Mouse (Mus musculus): Measurements from ENCODE around the gene Cnot8.

The Cnot8 gene

GRCm38 (mm10) chr11:58146241-58146640, 42.3 kb downstream of the Cnot8 start:
- no peak for DNase-seq (ENCODE audit: extremely low spot score, low read depth, low spot score)

GRCm38 (mm10) chr11:58155458-58155857, 51.5 kb downstream of the Cnot8 start:
- DNase-seq (ENCODE audit: extremely low spot score, low read depth, low spot score) = no peak

GRCm38 (mm10) chr11:58156871-58157270, 52.9 kb downstream of the Cnot8 start:
- DNase-seq (ENCODE audit: extremely low spot score, low read depth, low spot score) = no peak

GRCm38 (mm10) chr11:58165072-58165471, 61.1 kb downstream of the Cnot8 start:
- no peak for DNase-seq (ENCODE audit: extremely low spot score, low read depth, low spot score)

- no peak for DNase-seq (ENCODE audit: extremely low spot score, low read depth, low spot score)
Measured at GRCm38 (mm10) chr11:58167822-58168166, 63.8 kb downstream of the Cnot8 start.

Measured in hindlimb bud, embryonic 11.5 days (tissue).